Mouse (Mus musculus) T-helper 17 cell (primary cell): ENCODE measurements around the gene Ift172.
"Not testable (repeated sequence)": the region's sequence is repeated elsewhere in the genome, so short reads cannot be mapped to it uniquely, and the experiment has no call there.

Experiments used
- in situ Hi-C, 2 experiments: fragments of 300-600 bp; cut with MboI, MseI; formaldehyde crosslinking; loops; 1 replicate in 1 of 2; 2 replicates in 1 of 2; pipeline ENCODE4 v1.15.1; 2025; ENCODE audit warnings: high pct_unique_total_duplicates in 2 of 2

Ift172 gene

GRCm38 (mm10) chr5:31219070-31219469 is 71.8 kb downstream of the Ift172 start:
- in situ Hi-C loops, result no loop called here

- in situ Hi-C loops, result no loop called here
These were observed 72.6 kb downstream of the Ift172 start for GRCm38 (mm10) chr5:31218294-31218693.

GRCm38 (mm10) chr5:31216554-31216953 is 74.4 kb downstream of the Ift172 start:
- in situ Hi-C loops, result not testable (repeated sequence)

- in situ Hi-C loops, result no loop called here
These were observed 86.5 kb downstream of the Ift172 start for GRCm38 (mm10) chr5:31204421-31204820.

GRCm38 (mm10) chr5:31203866-31204265 is 87.0 kb downstream of the Ift172 start:
- in situ Hi-C loops, result no loop called here
